Mouse (Mus musculus): ENCODE data around the gene Pou3f3. TPM values are rescaled to one million over a fixed set of nuclear protein-coding genes. Genes with fewer than 3 reads are reported as not detected.

The Pou3f3 gene
- 28.1 TPM for polyA plus RNA-seq (2014; fragmentation: Illumina TruSeq; extraction: RNeasy Lipid Tissue Mini Kit (QIAGEN cat#74804); ENCODE audit: low read depth, low replicate concordance)

DNA sequence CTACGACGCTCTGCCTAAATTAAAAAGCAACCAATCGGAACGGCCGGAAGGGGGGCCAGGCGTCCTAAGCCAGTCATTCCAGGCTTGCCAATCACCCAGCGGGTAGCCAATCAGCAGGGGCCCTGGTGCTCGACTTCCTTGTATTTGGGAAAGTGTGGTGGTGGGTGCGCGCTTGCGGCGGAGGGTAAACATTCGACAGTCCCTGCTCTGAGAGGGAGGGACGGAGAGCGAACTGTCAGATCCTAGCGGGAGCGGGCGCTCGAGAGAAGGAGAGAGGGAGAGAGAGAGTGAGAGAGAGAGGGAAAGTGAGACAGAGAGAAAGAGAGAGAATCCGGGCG lies at the start of gene Pou3f3:
Pou3f3 (plus strand) TSS at position 191 of the 338 bp plus-strand sequence.

Other genes starting within 250 kb of the Pou3f3 start
- 37.6 TPM for gene Mrps9, start 155.5 kb downstream of the Pou3f3 start, polyA plus RNA-seq (2014; fragmentation: Illumina TruSeq; extraction: RNeasy Lipid Tissue Mini Kit (QIAGEN cat#74804); ENCODE audit: low read depth, low replicate concordance)

All from adipose tissue, adult 10 weeks (tissue).